Mouse (Mus musculus) bone marrow, adult 2 months (tissue): ENCODE data around the gene Lasp1.

Experiments
- CTCF ChIP-seq: fragments of 200-500 bp; IDR thresholded peaks from 2 replicates; pipeline ENCODE4 v1.5.1; 2011; ENCODE audit warnings: low read length, control low read depth; ENCODE audit not compliant: control insufficient read depth, insufficient read depth
- POLR2A ChIP-seq: fragments of 200-500 bp; IDR thresholded peaks from 2 replicates; pipeline ENCODE4 v1.6.1; 2011; ENCODE audit warnings: low read depth, mild to moderate bottlenecking, control low read depth, low read length, borderline replicate concordance; ENCODE audit not compliant: control insufficient read depth

GRCm38 (mm10) chr11:97776497-97777128, 22.2 kb upstream of the Lasp1 start:
- TF ChIP-seq CTCF (no peak), POLR2A (no peak)
